Mouse (Mus musculus) right cerebral cortex, adult 2 months (tissue): Measurements from ENCODE around the gene Fzd9.

Experiments used
- DNase-seq, 2 experiments: peaks; one replicate each; pipeline ENCODE4 v3.0.0; 2021 to 2022; ENCODE audit warnings: low spot score in 2 of 2

Fzd9 gene

DNA sequence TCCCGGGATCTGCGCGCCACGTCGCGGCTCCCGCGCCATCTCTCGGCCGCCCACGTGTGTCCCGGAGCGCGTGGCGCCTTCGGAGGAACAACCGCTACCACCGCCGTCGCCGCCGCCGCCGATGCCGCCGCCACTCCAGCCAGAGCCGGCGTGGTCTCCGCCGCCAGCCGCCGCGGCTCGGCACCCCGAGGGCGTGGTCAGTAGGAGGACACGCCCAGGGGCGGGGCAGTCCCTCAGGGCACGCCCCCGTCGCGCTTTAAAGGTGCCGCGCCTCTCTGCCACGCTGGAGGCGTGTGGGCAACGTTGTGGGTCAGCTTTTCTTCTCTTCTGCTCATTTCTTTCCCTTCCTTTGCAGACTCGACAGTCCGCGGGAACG lies at the start of gene Fzd9:
TSS of gene Fzd9 (minus strand) at position 152 of the 376 bp plus-strand sequence.
- DNase-seq: peak; percentile 76 to 83

DNA sequence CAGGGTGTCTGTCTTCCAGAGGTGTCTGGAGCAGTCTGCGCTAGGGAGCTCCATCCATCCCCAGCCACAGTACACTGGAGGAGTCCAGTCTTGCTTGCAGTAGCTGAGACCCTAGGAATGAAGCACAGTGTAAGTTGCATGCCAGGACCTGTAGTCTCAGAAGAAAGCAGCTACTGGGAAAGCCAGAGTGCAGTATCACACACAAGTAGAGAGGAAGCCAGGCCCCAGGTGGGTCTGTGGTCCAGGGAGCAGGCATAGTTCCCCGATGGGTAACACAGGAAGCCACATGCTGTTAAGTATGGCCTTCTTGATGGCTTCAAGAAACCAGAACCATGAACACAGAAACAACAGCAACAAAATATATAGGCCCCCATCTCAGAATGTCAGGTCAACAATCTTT lies 41.0 kb upstream of the Fzd9 start:
- DNase-seq: no peak

DNA sequence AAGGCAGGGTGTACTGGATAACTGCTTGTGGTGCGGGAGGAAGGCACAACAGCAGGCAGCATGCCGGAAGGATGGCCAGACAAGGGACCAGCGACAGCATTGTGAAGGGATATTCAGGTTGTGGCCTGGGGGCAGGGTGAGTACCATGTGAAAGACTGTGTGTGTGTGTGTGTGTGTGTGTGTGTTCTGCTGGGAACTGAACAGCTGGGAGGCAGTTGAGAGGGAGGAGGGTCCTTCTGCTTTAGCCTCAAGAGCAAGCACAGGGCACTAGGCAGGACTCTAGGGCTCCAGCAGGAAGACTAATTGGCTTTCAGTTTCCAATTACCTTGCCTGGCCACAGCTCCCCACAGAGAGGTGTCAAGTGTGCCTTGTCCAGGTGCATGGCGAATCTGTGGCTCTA lies 40.2 kb upstream of the Fzd9 start:
- no peak for DNase-seq

DNA sequence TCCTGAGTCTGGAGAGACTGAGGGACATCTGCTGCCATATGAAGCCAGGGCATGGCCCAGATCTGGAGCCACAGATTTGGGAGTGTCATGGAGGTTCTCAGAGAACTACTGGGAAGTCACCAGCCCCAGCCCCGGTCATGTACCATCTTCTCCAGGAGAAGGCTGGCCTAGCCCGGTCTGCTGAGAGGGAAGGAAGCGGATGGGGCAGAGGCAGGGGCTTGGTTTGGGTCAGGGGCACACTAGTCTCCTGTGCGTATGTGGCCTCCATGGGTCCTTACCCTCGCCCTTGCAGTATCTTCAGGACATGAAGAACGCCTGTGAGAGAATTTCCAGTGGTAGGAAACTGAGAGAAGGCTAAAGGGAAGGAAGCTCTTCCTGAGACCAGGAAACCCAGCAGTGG lies 39.7 kb upstream of the Fzd9 start:
- DNase-seq: no peak

DNA sequence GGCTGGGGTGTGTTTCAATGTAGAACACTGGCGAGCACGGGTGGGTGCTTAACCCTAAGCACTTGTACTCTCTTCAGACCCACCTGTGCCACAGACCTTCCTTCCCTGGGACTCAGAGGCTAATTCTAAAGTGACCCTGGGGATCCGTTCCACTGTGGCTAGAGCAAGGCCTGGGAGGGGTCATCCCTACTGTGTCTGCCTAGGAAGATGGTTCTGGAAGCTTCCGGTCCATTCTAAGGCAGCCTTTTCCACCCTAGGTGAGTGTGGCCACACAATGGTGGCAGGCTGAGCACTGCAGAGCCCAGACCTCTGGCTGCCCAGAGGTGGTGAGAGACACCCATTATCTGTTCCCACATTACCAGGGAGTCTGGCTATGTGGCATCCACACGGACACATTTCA lies 35.9 kb upstream of the Fzd9 start:
- no peak for DNase-seq

DNA sequence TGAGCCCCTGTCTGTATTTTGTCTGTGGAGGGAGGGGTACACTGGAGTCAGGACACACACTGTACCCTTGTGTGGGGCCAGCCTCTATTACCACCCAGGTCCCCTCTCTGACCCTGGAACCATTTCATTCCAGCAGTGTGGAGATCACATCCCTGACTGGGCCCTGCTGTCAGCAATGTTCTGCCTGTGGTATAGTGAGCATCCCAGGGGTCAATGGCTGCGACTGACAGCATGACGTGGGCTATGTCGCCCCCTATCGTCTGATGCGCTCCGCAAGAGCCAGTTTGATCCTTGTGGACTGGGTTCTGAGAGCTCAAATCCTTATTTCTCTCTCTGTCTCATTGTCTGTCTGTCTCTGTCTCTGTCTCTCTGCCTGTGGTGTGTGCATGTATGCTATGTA lies 35.2 kb upstream of the Fzd9 start:
- DNase-seq: peak; percentile 75 to 79

DNA sequence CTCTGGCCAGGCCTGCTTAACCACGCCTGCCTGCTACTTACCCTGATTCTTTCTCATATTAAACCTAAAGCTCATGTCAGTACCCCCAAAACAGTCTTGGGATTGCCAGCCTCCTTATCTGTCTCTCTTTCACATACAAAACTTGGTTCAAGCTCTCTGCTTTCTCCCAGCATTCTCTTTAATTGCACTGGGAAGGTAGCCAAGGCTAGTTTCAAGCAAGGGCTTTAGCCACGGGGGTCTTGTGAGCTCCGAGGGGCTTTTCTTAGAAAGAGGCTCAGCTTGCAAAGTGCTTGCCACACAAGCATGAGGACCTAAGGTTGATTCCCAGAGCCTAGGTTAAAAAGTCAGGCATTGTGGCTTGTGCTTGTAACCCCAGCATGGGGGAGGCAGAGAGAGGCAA lies 34.2 kb upstream of the Fzd9 start:
- DNase-seq: no peak

DNA sequence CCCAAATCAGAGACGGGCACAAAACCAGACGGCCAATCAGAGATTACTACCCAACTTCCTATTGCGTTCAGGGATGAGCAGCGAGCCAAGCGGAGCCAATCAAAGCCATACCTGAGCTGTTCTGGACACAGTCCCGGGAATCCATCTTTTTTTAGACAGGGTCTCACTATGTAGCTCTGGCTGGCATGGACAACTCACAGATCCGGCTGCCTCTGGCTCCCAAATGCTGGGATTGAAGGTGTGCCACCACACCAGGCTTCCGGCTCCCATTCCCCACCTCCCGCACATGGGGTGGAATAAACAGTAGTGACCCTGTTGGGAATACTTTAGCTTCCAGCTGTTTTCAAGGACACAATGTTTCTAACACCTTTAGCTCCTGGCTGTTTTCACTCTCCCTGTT lies 29.2 kb upstream of the Fzd9 start:
- no peak for DNase-seq

DNA sequence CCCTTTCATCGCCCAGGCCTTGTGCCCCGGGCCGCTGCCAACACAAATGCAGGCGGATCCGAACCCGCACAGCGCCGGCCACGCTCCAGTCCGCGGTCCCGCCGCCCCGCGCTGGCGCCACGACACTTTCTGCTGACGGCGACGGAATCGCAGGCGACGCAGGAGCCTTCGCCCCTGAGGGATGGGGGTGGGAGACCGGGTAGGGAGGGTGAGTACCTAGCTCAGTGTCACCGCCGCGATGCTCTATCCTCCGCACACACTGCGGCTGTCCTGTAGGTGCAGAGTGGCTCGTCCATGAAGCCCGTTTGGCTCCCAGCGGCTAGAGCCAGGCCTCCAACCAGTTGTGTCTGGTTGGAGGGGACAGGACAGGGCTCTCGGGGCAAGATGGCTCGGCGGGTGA lies 25.6 kb upstream of the Fzd9 start:
- no peak for DNase-seq

DNA sequence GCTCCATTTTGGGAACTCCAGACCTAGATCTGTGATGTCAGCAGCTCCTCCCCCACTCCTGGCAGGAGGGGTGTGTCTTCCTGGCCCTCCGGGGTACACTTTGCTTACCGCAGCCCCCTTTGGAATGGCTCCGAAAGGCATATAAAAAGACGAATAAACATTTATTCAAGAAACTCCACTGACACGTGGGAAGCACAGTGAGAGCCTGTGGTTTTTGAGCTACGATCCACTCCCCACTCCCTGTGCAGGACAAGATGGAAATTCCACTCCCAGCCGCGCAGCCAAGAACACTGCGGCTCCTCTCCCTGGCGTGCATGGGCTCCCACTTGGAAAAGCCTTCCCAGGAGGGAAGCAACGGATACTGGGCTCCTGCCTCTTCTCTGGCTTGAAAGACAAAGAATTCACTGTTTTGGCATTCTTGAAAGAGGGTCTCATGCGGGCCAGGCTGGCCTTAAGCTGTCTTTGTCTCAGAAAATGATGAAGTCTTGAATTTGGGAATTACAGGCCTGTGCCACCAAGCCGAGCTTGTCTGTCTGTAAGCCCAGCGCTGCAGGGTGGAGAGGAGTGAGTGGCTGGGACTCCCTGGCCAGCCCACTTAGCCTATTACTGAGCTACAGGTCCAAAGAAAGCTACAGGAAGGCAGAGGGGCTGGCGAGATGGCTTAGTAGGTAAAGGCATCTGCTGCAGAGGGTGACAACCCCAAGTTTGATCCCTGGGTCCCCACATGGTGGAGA lies 23.8 kb upstream of the Fzd9 start:
- no peak for DNase-seq

DNA sequence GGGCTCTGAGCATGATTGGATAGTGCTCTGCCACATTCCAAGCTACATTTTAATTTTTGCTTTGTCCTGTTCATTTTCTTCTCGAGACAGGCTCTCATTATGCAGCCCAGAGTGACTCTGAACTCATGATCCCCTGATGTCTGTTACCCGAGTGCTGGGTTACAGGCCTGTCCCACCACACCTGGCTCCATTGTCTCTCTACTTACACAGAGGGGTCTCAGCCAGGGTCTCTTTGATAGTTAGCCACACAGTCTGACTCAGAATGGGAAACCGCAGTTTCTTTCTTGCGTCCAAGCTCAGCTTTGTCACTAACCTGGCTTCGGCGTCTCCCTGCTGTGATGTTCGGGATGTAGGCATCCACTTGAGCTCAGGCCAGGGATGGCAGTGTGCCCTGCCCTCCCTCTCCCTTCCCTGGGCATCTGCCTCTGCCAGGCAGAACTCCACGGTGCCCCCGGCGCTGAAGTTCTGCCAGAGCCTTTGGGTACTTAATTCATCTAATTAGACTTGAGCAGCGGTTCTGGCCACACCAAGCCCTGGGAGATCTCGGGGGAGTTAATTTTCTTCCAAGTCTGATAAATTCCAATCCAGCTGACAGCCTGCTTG lies 20.6 kb upstream of the Fzd9 start:
- DNase-seq: peak; percentile 25 to 48

DNA sequence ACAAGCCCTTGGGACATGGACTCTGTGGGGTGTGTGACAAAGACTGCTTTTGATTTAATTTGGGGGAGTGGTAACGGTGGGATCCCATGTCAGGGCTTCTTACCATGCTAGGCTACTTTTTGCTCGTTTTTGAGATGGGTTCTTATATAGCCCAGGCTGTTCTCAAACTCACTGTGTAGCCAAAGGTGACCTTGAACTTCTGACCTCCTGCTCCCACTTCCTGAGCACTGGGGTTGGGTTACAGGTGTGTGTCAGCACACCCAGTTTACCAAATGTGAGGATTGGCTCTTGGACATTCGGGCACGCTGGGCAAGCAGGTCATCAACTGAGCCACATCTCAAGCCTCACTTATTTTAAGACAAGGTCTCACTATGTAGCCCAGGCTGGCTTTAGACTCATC lies 19.3 kb upstream of the Fzd9 start:
- DNase-seq: no peak

DNA sequence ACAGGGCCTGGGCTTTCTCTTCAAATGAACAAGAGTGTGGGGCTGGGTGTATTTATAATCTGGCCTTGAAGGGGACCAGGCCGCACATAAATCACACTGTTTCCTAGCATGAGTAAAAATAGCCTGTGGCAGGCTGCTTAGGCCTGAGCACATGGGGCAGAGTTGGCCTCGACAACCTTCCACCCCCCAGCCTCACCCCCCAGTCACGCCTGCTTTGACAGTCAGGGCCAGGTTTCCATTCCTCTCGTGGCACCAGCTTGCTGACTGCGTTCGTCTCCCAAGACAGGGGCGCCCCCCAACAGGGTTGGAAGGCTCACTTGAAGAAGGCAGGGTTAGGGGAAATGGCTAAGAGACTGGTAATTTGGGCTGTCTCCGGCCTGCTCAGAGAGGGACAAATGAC lies 18.4 kb upstream of the Fzd9 start:
- DNase-seq: no peak

DNA sequence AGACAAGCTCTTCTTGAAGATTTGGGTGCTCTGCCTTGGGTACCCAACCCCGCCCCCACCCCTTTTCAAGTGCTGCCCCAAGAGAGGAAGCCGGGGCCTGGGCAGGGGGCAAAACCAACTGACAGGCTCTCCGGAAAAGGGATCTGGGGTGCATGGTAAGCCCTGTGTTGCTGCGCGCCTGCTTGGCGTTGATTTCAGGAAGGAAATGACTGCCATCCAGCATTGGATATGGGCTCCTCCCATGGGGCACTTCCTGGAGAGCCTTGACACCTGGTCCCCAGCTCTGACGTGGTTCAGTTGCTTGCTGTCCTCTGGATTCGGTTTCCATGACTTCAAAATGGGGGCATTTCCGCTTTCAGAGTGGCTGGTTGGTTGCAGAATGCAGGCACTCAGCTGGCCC lies 13.5 kb upstream of the Fzd9 start:
- no peak for DNase-seq

DNA sequence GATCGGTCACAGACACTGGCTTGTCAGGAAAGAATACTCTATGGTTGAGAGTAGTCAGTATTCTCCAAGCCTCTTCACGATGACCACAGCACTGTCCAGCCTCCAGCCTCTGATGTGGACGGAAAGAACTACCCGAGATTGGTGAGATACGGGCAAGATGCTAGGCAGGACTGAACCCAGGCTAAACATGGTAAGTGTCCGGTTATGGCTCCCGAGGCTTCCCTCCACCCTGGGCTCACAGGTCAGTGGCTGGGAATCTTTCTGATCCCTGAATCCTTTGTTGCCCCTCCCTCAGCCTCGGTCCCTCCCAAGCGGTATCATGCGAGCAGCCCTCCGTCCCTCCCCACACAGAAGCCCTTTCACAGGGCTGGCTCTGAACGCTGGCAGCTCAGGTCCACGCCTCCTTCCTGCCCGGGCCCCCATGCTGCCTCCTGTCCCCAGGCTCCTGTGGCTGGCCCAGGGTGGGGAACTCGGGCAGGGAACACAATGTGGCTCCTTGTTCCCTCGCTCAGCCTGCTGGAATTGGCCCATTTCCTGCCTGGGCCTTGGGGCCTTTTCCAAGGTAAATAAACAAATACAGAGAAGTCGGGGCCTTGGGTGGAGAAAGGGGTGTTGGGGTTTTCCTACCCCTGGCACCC lies 13.0 kb upstream of the Fzd9 start:
- DNase-seq: peak in 1 of 2 experiments; percentile 26

DNA sequence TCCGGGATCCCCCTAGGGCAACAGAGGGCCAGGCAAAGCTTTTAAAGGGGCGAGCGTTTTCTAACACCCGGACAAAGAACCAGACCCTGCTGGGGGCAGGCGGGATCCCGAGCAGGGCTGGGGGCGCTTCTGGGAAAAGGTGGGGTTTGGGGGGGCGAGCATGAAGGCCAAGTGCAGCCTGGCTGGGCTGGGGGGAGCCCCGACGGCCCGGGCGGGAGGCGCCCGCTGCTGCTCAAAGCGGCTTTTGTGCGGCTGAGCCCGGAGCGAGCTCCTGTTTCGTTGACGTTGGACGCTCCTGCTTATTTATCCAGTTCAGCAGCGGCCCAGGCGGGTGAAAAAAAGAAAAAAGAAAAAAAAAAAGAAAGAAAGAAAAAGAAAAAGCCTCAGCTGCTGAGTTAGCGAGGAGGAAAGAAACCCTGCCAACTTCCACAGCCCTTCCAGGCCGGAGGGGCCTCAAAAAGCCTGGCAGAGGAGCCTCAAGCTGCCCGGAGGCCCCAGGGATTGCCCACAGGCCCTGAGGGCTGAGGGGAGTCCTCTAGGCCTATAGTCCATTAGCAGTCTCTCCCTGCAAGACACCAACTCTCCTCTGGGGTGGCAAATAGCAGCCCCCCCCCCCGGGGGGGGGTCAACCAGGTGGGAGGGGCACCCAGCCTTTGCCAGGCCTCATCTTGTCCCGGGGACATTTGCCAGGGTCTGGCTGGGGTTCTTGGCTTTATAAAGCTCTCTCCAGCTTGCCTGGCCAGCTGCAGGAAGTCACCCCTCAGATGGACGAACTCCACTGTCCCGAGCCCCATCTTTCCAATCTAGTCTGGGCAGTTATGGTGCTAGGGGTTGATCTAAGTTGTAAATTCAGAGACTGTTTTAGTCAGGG lies 7.5 kb upstream of the Fzd9 start:
- DNase-seq: no peak

DNA sequence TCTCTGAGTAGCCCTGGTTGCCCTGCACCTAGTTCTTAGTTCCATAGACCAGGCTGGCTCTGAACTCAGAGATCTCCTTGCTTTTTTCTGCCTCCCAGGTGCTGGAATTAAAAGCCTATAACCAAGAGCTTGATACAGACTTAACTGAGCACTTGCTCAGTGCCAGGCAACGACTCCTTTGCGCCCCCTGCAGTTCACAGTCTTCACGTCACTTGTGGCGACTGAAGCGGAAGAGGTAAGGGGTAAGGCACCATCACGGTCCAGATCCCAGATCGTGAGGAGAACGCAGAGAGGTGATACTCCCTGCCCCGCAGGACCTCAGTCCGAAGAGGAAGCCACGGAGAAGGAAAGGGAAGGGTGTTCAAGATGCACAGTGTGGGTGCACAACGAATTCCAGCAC lies 6.5 kb upstream of the Fzd9 start:
- DNase-seq: no peak

DNA sequence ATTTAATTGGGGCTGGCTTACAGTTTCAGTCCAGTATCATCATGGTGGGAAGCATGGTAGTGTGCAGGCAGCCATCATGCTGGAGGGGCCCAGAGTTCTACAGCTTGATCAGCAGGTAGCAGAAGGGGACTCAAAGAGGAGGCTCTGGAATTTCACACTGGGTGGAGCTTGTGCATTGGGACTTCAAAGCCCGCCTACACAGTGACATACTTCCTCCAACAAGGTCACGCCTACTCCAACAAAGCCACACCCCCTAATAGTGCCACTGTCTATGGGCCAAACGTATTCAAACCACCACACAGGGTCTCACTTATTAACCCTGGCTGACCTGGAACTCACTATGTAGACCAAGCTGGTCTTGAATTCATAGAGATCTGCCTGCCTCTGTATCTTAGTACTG lies 5.1 kb upstream of the Fzd9 start:
- no peak for DNase-seq

DNA sequence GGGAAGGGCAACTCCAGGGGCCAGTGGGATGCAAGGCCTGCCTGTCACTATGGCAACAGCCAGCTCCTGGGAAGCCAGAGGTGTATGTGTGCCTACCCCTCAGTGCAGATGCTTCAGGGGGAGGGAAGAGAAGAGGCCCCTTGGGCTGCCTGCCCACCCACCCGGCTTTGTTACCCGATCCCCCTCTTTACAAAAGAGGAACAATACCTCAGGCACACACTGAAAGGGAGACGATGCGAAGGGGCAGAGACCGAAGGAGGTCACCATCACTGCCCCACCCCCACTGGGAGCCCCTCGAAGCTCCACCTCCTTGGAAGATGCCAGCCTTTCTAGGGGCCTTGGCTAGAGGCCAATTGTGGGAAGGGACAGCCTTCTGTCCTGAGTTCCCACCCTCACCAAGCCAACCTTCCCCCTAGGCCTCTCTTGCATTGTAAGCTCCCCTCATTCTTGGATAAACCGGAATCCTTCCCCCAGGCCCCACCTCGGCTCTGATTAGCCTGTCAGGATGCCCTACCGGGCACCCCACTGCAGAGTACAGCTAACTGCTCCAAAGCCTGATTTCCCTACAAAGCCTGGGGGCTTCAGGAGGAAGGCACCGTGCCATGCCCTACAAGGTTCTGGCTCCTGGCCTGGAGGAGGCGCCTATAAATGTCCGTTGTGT lies 2.8 kb upstream of the Fzd9 start:
- DNase-seq: no peak

DNA sequence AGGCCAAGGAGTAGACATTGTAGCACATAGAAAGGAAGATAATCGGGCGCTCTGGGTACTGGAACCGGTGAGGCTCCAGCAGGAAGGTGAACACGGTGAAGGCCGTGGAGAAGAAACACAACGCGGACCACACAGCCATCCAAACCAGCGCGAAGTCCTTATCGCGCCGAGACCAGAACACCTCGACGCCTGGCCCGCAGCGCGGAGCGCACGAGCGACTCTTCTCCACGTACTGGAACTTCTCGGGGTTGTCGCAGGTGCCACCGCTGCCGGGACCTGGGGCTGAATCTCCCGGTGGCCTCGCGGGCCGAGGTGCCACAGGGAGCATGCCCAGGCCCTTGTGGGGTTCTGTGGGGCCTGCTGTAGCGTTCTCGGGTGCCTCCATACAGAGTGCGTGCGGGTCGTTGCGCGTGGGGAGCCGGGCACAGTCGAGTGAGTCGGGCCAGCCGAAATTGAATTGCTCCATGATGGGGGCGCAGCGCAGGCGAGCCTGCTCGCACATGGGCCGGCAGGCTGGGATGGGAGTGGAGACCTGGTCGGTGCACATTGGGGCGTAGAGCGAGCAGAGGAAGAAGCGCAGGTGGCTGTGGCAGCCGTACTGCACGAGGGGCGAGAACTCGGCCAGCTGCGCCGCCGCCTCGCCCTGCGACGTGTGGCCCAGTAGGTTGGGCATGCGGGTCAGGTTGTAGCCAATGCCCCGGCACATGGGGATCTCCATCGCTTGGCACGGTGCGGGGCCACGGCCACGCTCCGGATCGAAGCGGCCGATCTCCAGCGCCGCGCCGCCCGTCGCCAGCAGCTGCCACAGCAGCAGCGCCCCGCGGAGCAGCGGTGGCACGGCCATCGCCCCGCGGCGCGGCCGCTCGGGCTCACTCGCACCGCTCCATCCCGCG lies 598 bp downstream of the Fzd9 start:
- DNase-seq: no peak
